Mouse (Mus musculus) heart, adult 2 months (tissue): ENCODE measurements around the gene Adgrf3. TPM values are rescaled to one million over a fixed set of nuclear protein-coding genes. Genes with fewer than 3 reads are reported as not detected.

Source experiments
- DNase-seq, 2 experiments: peaks; one replicate each; pipeline ENCODE4 v3.0.0; 2021
- H3K27ac ChIP-seq: fragments of 200-600 bp; 2 replicates; pipeline ENCODE4 v1.8.1; 2022
- H3K27me3 ChIP-seq: fragments of 200-500 bp; 2 replicates; pipeline ENCODE4 v1.6.1; 2012; ENCODE audit warnings: mild to moderate bottlenecking, low read length, inconsistent platforms, mixed read lengths; ENCODE audit not compliant: control insufficient read depth, insufficient read depth
- H3K36me3 ChIP-seq: fragments of 200-500 bp; 2 replicates; pipeline ENCODE4 v1.6.1; 2012; ENCODE audit warnings: low read length, inconsistent platforms; ENCODE audit not compliant: control insufficient read depth, insufficient read depth
- H3K4me1 ChIP-seq: fragments of 200-500 bp; 2 replicates; pipeline ENCODE4 v1.6.1; 2011; ENCODE audit warnings: low read length; ENCODE audit not compliant: control insufficient read depth, insufficient read depth
- H3K4me3 ChIP-seq: fragments of 200-600 bp; 2 replicates; pipeline ENCODE4 v1.8.1; 2022
- H3K79me2 ChIP-seq: fragments of 200-500 bp; replicated peaks from 2 replicates; pipeline ENCODE4 v1.6.1; 2012; ENCODE audit warnings: mild to moderate bottlenecking, inconsistent platforms, low read length, moderate library complexity, mixed read lengths; ENCODE audit not compliant: control insufficient read depth, insufficient read depth
- H3K9ac ChIP-seq: fragments of 200-500 bp; 2 replicates; pipeline ENCODE4 v1.6.1; 2012; ENCODE audit warnings: low read depth, mild to moderate bottlenecking, control low read depth, inconsistent platforms, low read length, mixed read lengths
- CTCF ChIP-seq: fragments of 200-600 bp; IDR thresholded peaks from 2 replicates; pipeline ENCODE4 v1.8.1; 2022; ENCODE audit warnings: antibody characterized with exemption, mild to moderate bottlenecking, moderate library complexity
- EP300 ChIP-seq: fragments of 200-500 bp; IDR thresholded peaks from 2 replicates; pipeline ENCODE4 v1.6.1; 2011; ENCODE audit warnings: low read depth, low read length, control low read depth; ENCODE audit not compliant: insufficient read depth
- POLR2A ChIP-seq: fragments of 200-500 bp; IDR thresholded peaks from 2 replicates; pipeline ENCODE4 v1.6.1; 2011; ENCODE audit warnings: mild to moderate bottlenecking, low read depth, low read length, control low read depth; ENCODE audit not compliant: insufficient read depth
- WGBS: fragments of 180-500 bp; shearing (Covaris S2); methylation state at CpG from one replicate; pipeline ENCODE4 v1.1.7; 2018; 5-methylcytosine and 5-hydroxymethylcytosine counted together
- intact Hi-C: fragments of 180-260 bp; cut with DNase I; formaldehyde crosslinking; loops from one replicate; pipeline ENCODE4 v1.15.1; 2025
- microRNA-seq, 2 experiments: library from miRNA; unstranded; fragments of <30 nt; microRNA quantifications; one replicate each; pipeline ENCODE4 v1.2.0; 2021
- polyA plus RNA-seq: library from polyadenylated mRNA; depleted of rRNA; stranded (reverse); fragments of >200 nt; gene quantifications from 2 replicates; pipeline ENCODE4 v1.2.3, GENCODE M21; 2012; rRNA removed
- total RNA-seq, 2 experiments: library from RNA; stranded (reverse); gene quantifications; 2 replicates each; pipeline ENCODE4 v1.2.3; 2021

Gene Adgrf3
- total and polyA plus RNA-seq, 3 experiments, result 0.12 to 0.20 TPM; not detected in 1

DNA sequence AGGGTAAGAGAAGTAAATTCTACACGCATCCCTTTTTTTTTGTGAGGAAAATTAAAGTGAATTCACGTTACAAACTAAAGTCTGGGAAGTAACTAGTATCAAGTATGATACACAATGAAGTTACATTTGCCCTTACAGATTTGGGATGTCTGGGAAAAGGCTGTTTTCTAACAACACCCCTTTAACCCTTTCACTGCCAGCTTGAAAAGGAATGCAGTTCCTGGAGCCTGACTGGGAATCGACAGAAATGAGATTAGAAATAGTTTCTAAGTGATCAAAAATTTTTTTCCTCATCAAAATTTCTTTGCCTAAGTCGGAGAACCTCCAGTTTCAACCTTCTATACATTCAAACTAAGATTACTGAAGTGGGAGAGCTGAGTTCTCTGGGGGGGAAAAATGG lies 51.5 kb downstream of the Adgrf3 start:
- peak overlapping the region; percentile 92 for H3K4me3 ChIP-seq
- WGBS, result 12% methylated on average over 4 of the region's 4 CpGs
- no peaks in the 10 kb centered on the region for H3K27me3 ChIP-seq
- no peak for TF ChIP-seq EP300
- no peak for TF ChIP-seq POLR2A
- no peak for TF ChIP-seq CTCF
- intact Hi-C loops, result no loop called here
- H3K36me3 ChIP-seq, result peaks cover 27% of the 10 kb centered on the region
- peak overlapping the region; percentile 93 for H3K9ac ChIP-seq
- peaks cover 2% of the 10 kb centered on the region for H3K4me1 ChIP-seq
- peak overlapping the region; percentile 98 for H3K27ac ChIP-seq
- no peak for DNase-seq
- H3K79me2 ChIP-seq, result peaks cover 6% of the 10 kb centered on the region; the same call in 1 of the 2 replicates

GRCm38 (mm10) chr5:30153222-30153621 lies 52.3 kb downstream of the Adgrf3 start:
- DNase-seq, result no peak
- no peak overlapping the region for H3K9ac ChIP-seq
- H3K4me3 ChIP-seq, result peak overlapping the region; percentile 92; the same call in 1 of the 2 replicates
- peak overlapping the region; percentile 98 for H3K27ac ChIP-seq
- 69% methylated on average over 2 of the region's 2 CpGs for WGBS
- intact Hi-C loops, result no loop called here
- H3K36me3 ChIP-seq, result peaks cover 27% of the 10 kb centered on the region
- no peak for TF ChIP-seq EP300
- H3K27me3 ChIP-seq, result no peaks in the 10 kb centered on the region
- peaks cover 6% of the 10 kb centered on the region; the same call in 1 of the 2 replicates for H3K79me2 ChIP-seq
- H3K4me1 ChIP-seq, result peaks cover 4% of the 10 kb centered on the region

DNA sequence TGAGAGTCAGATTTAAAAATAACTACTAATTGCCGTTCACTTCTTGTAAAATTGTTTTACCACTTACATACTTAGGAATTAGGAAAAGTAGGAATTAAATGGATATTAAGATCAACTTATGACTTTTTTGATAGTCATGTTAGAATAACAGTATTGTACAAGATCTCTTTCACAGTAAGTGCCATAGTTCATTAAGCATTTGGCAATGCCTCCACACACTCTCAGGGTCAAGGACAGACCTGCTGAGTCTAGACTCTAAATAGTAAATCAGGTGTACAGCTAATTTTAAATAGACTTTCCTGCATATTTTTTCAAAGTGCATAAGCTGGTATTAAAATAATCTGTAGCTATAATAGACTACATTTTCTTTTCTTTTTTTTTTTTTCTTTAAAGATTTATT lies 53.1 kb downstream of the Adgrf3 start:
- Histone ChIP-seq H3K27ac (peak overlapping the region; percentile 98), H3K4me3 (peak overlapping the region; percentile 8)
- intact Hi-C loops, result no loop called here

DNA sequence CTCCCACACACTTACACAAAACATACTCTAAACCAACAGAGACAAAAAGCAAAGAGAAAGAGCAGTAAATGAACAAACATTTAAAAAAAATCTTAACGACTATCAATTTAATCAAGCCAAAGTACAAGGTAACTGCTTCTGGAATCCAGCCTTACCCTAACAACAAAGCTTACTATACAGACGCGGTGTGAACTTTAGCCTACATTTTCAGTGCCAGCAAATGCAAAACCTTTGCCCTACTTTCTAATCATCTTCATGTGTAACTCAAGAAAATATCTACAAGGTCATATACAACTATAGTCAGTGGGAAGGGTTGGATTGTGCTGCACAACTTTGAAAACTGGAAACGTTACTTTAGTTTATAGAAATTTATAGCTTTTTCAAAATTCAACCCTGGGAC lies 53.5 kb downstream of the Adgrf3 start:
- Histone ChIP-seq H3K27me3 (no peaks in the 10 kb centered on the region), H3K9ac (no peak overlapping the region), H3K27ac (peak overlapping the region; percentile 98), H3K36me3 (peaks cover 29% of the 10 kb centered on the region), H3K4me1 (peaks cover 4% of the 10 kb centered on the region), H3K79me2 (peaks cover 6% of the 10 kb centered on the region; the same call in 1 of the 2 replicates), H3K4me3 (peak overlapping the region; percentile 8)
- 33% methylated on average over 4 of the region's 4 CpGs for WGBS
- intact Hi-C loops, result no loop called here
- DNase-seq, result no peak
- TF ChIP-seq CTCF, result no peak
- TF ChIP-seq EP300, result no peak
- no peak for TF ChIP-seq POLR2A

More for the DNA sequence above, 53.1 kb downstream of the Adgrf3 start:
- H3K9ac ChIP-seq, result no peak overlapping the region
- TF ChIP-seq CTCF (no peak; the same call in 1 of the 2 replicates), POLR2A (no peak), EP300 (no peak)
- WGBS, result 27% methylated on average over 1 of the region's 1 CpGs
- DNase-seq, result no peak
- peaks cover 6% of the 10 kb centered on the region; the same call in 1 of the 2 replicates for H3K79me2 ChIP-seq
- no peaks in the 10 kb centered on the region for H3K27me3 ChIP-seq
- H3K4me1 ChIP-seq, result peaks cover 4% of the 10 kb centered on the region
- H3K36me3 ChIP-seq, result peaks cover 29% of the 10 kb centered on the region

DNA sequence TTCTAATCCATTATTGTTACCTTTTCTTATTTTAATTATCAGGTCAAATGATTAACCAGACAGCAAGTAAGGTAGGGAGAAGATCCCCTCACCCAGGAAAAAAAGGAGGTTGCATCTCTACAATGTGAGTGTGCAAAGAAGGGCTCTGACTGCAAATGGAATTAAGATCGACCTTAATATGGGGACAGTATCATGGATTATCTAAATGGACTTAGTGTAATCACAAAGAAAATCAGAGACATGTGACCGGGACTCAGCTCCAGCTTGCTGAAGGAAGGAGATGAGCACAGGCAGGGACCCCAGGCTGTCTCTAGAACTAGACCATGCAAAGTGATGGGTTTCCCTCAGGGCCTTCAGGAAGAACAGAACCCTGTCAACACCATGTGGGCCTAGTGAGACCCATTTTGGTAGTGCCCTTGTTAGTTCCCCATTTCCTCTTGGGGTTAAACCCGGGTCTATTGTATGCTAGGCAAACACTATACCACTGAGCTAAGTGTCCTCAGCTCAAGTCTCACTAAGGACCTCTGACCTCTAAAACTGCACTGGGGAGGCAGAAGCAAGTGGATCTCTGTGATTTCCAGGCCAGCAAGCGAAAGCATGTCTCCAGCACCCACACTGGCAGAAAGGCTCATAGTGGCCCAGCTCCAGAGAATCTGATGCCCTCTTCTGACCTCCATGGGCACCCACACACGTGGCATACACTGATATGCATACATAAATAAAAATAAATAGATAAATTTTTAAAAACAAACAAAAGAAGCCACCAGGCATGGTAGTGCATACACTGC lies 57.2 kb downstream of the Adgrf3 start:
- WGBS, result 62% methylated on average over 5 of the region's 5 CpGs
- no peak for TF ChIP-seq EP300
- no peak for TF ChIP-seq POLR2A
- TF ChIP-seq CTCF, result no peak
- Histone ChIP-seq H3K4me1 (peaks cover 3% of the 10 kb centered on the region), H3K36me3 (peaks cover 41% of the 10 kb centered on the region), H3K79me2 (peaks cover 6% of the 10 kb centered on the region; the same call in 1 of the 2 replicates), H3K27me3 (no peaks in the 10 kb centered on the region), H3K4me3 (no peak overlapping the region), H3K27ac (no peak overlapping the region), H3K9ac (no peak overlapping the region)
- intact Hi-C loops, result no loop called here
- no peak for DNase-seq

DNA sequence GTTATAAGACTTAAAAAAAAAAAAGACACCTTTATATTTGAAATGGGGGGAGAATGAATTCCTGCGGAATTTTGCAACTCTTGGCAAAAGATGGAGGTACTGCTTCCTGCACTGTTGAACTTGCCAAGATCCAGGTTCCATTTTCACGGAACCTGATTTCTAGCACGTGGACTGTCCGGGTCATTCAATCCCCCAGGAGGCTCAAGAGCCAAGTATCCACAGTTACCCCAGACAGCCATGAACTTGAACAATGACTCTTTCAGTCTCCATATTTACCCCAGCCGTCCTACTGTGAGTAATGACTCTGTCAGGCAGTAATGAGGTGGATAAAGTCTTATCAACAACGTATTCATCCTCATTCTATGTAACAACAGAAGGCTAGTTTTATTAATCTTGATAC lies 59.0 kb downstream of the Adgrf3 start:
- intact Hi-C loops, result no loop called here
- 61% methylated on average over 6 of the region's 6 CpGs for WGBS
- Histone ChIP-seq H3K27me3 (no peaks in the 10 kb centered on the region), H3K4me1 (peaks cover 3% of the 10 kb centered on the region), H3K9ac (no peak overlapping the region), H3K27ac (no peak overlapping the region), H3K79me2 (peaks cover 6% of the 10 kb centered on the region; the same call in 1 of the 2 replicates), H3K4me3 (no peak overlapping the region), H3K36me3 (peaks cover 44% of the 10 kb centered on the region)
- TF ChIP-seq POLR2A (no peak), CTCF (no peak), EP300 (no peak)
- no peak for DNase-seq

Small RNAs within 50 kb of the gene (microRNA-seq; reads per million reads assigned to microRNA genes)
- gene Mir1960, result 9.7 to 18.5 reads per million in 2 experiments

Other genes starting within 250 kb of the Adgrf3 start
- not detected for gene Il6, start 192.6 kb downstream of the Adgrf3 start, total RNA-seq
- not detected in 2 replicates for gene Il6, start 192.6 kb downstream of the Adgrf3 start, polyA plus RNA-seq
- 1 to 10 TPM; 2.3 to 3.8 TPM for gene Tyms, start 132.1 kb downstream of the Adgrf3 start, total RNA-seq
- gene Tyms, start 132.1 kb downstream of the Adgrf3 start, polyA plus RNA-seq, result 3.3 and 4.2 TPM in 2 replicates
- under 1 TPM; 0.07 to 0.13 TPM for gene Garem2, start 100.6 kb downstream of the Adgrf3 start, total RNA-seq
- 0.23 and 0.44 TPM in 2 replicates for gene Garem2, start 100.6 kb downstream of the Adgrf3 start, polyA plus RNA-seq
- not detected for gene 3110082J24Rik, start 99.6 kb downstream of the Adgrf3 start, total RNA-seq
- not detected in 2 replicates for gene 3110082J24Rik, start 99.6 kb downstream of the Adgrf3 start, polyA plus RNA-seq
- gene Hadha, start 50.6 kb downstream of the Adgrf3 start, total RNA-seq, result 1,000 to 10,000 TPM; 1,174 to 1,333 TPM
- 367 and 592 TPM in 2 replicates for gene Hadha, start 50.6 kb downstream of the Adgrf3 start, polyA plus RNA-seq
- 1,000 to 10,000 TPM; 1,981 to 2,338 TPM for gene Hadhb, start 50.5 kb downstream of the Adgrf3 start, total RNA-seq
- gene Hadhb, start 50.5 kb downstream of the Adgrf3 start, polyA plus RNA-seq, result 1,187 and 1,731 TPM in 2 replicates
- gene Selenoi, start 26.9 kb upstream of the Adgrf3 start, total RNA-seq, result 10 to 100 TPM; 13.9 to 16.1 TPM
- 17.9 and 31.4 TPM in 2 replicates for gene Selenoi, start 26.9 kb upstream of the Adgrf3 start, polyA plus RNA-seq
- gene Drc1, start 75.7 kb upstream of the Adgrf3 start, total RNA-seq, result not detected
- 0.12 and 0.18 TPM in 2 replicates for gene Drc1, start 75.7 kb upstream of the Adgrf3 start, polyA plus RNA-seq